Mouse (Mus musculus) heart, embryonic 14.5 days (tissue): ENCODE data around the gene Aldh1l1. TPM values are rescaled to one million over a fixed set of nuclear protein-coding genes. Genes with fewer than 3 reads are reported as not detected.

Experiments used
- ATAC-seq: fragments of 200-750 bp; cut with Nextera tagmentation; 2 replicates; pipeline ENCODE4 v1.8.0; 2017; ENCODE audit warnings: low read depth, moderate TSS enrichment; ENCODE audit not compliant: insufficient number of reproducible peaks, insufficient read depth, low FRiP score
- H3K27ac ChIP-seq, 2 experiments: fragments of 200-500 bp in 1 of 2; fragments of 300-500 bp in 1 of 2; sonication (generic) in 1 of 2; replicated peaks in 1 of 2; 2 replicates each; pipeline ENCODE4 v1.5.1; 2012 to 2014; ENCODE audit warnings: low read depth in 2 of 2, low read length in 2 of 2, control low read depth in 1 of 2, mild to moderate bottlenecking in 1 of 2, mixed read lengths in 1 of 2; ENCODE audit not compliant: control insufficient read depth in 1 of 2, insufficient read depth in 1 of 2
- H3K27me3 ChIP-seq: fragments of 300-500 bp; sonication (generic); 2 replicates; pipeline ENCODE4 v1.6.1; 2014; ENCODE audit warnings: mild to moderate bottlenecking, low read length, control low read depth; ENCODE audit not compliant: control insufficient read depth, insufficient read depth
- H3K36me3 ChIP-seq: fragments of 300-500 bp; sonication (generic); 2 replicates; pipeline ENCODE4 v1.6.1; 2014; ENCODE audit warnings: mild to moderate bottlenecking, control low read depth, low read length, mixed read lengths; ENCODE audit not compliant: control insufficient read depth, insufficient read depth
- H3K4me1 ChIP-seq, 2 experiments: fragments of 200-500 bp in 1 of 2; fragments of 300-500 bp in 1 of 2; sonication (generic) in 1 of 2; 2 replicates each; pipeline ENCODE4 v1.6.1; 2012 to 2014; ENCODE audit warnings: low read length in 2 of 2, control low read depth in 1 of 2, mixed read lengths in 1 of 2; ENCODE audit not compliant: control insufficient read depth in 2 of 2, insufficient read depth in 2 of 2
- H3K4me2 ChIP-seq: fragments of 300-500 bp; sonication (generic); 2 replicates; pipeline ENCODE4 v1.6.1; 2014; ENCODE audit warnings: mild to moderate bottlenecking, low read length
- H3K4me3 ChIP-seq, 2 experiments: fragments of 200-500 bp in 1 of 2; fragments of 300-500 bp in 1 of 2; sonication (generic) in 1 of 2; 2 replicates each; pipeline ENCODE4 v1.5.1; 2012 to 2014; ENCODE audit warnings: low read length in 2 of 2, mild to moderate bottlenecking in 2 of 2, control low read depth in 1 of 2, low read depth in 1 of 2, moderate library complexity in 1 of 2; ENCODE audit not compliant: control insufficient read depth in 1 of 2, insufficient read depth in 1 of 2
- H3K9ac ChIP-seq: fragments of 300-500 bp; sonication (generic); 2 replicates; pipeline ENCODE4 v1.6.1; 2014; ENCODE audit warnings: mild to moderate bottlenecking, low read length
- H3K9me3 ChIP-seq: fragments of 300-500 bp; sonication (generic); 2 replicates; pipeline ENCODE4 v1.6.1; 2016; ENCODE audit warnings: low read length, control low read depth; ENCODE audit not compliant: control insufficient read depth
- WGBS: fragments of 180-500 bp; shearing (Covaris S2); extraction: QIAGEN DNeasy Blood & Tissue Kit; methylation state at CpG from one replicate; pipeline ENCODE4 v1.1.7; 2014; 5-methylcytosine and 5-hydroxymethylcytosine counted together
- polyA plus RNA-seq: library from polyadenylated mRNA; unstranded; fragments of >200 nt; fragmentation: Nextera tagmentation; extraction: Ambion mirVana; gene quantifications from 2 replicates; pipeline ENCODE4 v1.2.1, GENCODE M21; 2014

Gene Aldh1l1
- polyA plus RNA-seq, 1 experiment from 2014 or later: 0.59 TPM

DNA sequence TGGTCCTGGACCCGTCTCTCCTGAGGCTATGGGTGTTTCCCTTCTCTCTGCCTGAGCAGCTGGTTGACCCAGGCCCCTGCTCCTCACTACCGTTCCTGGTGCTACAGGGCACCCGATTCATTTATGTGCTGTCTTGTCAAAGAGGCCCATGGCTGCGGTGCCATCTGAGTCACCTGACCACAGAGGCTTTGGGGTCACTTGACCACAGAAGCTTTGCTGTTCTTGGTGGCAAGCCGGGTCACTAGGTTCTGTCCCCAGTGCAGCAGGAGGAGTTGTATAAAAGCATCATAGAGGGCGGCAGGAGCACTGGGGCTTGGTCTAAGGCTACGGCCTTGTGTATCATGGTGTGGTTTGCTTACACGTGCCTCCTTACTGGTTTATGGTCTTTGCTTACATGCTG is 127.0 kb downstream of the Aldh1l1 start:
- H3K9ac ChIP-seq: no peak overlapping the region
- H3K4me1 ChIP-seq: peaks cover 40 to 46% of the 10 kb centered on the region in 2 experiments
- H3K27ac ChIP-seq: no peak overlapping the region
- H3K36me3 ChIP-seq: peaks cover 6% of the 10 kb centered on the region; the same call in 1 of the 2 replicates
- no peak overlapping the region for H3K4me2 ChIP-seq
- H3K4me3 ChIP-seq: no peak overlapping the region
- H3K9me3 ChIP-seq: no peaks in the 10 kb centered on the region
- ATAC-seq: no peak
- no peaks in the 10 kb centered on the region for H3K27me3 ChIP-seq
- WGBS: 82% methylated on average over 8 of the region's 8 CpGs

GRCm38 (mm10) chr6:90615362-90615761 is 129.1 kb downstream of the Aldh1l1 start:
- H3K27ac ChIP-seq: peak overlapping the region; percentile 85 to 94
- 60% methylated on average over 7 of the region's 7 CpGs for WGBS
- H3K4me2 ChIP-seq: no peak overlapping the region
- H3K36me3 ChIP-seq: peaks cover 6% of the 10 kb centered on the region; the same call in 1 of the 2 replicates
- H3K4me1 ChIP-seq: peaks cover 54 to 56% of the 10 kb centered on the region in 2 experiments
- H3K4me3 ChIP-seq: no peak overlapping the region
- peak overlapping the region; percentile 42 for H3K9ac ChIP-seq
- H3K27me3 ChIP-seq: no peaks in the 10 kb centered on the region
- ATAC-seq: no peak
- no peaks in the 10 kb centered on the region for H3K9me3 ChIP-seq

DNA sequence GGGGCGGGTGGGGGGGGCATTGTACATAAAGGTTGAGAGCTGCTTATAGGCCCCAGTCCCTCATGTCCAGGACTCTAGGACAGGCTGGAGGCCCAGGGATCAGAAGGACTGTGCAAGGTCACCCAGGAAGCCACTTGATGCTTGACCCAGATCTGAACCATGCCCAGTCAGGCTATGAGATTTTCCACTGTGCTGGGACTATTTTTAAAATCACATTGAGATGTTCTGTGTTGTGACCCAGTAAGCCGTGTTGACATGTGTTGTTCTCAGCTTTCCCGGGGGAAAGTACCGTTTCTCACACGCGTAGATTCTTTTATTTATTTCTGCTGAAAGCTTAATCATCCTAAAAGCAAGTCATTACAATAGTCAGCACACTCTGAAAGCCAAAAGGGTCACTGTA is 129.8 kb downstream of the Aldh1l1 start:
- H3K36me3 ChIP-seq: peaks cover 6% of the 10 kb centered on the region; the same call in 1 of the 2 replicates
- H3K9ac ChIP-seq: 0 out of 2 replicates have a peak overlapping the region, but pooled peaks have one; percentile 42
- H3K27me3 ChIP-seq: no peaks in the 10 kb centered on the region
- H3K9me3 ChIP-seq: no peaks in the 10 kb centered on the region
- WGBS: 33% methylated on average over 6 of the region's 6 CpGs
- H3K4me2 ChIP-seq: no peak overlapping the region
- H3K4me1 ChIP-seq: peaks cover 57 to 60% of the 10 kb centered on the region in 2 experiments
- H3K4me3 ChIP-seq: no peak overlapping the region
- peak; percentile 67 for ATAC-seq
- peak overlapping the region; percentile 91 to 94 for H3K27ac ChIP-seq

GRCm38 (mm10) chr6:90616481-90616880 is 130.3 kb downstream of the Aldh1l1 start:
- Histone ChIP-seq H3K36me3 (peaks cover 6% of the 10 kb centered on the region; the same call in 1 of the 2 replicates), H3K4me1 (peaks cover 61 to 64% of the 10 kb centered on the region in 2 experiments), H3K27me3 (no peaks in the 10 kb centered on the region), H3K9me3 (no peaks in the 10 kb centered on the region), H3K4me2 (no peak overlapping the region), H3K4me3 (no peak overlapping the region), H3K9ac (no peak overlapping the region), H3K27ac (peak overlapping the region; percentile 91 to 94)
- ATAC-seq: no peak
- 63% methylated on average over 6 of the region's 6 CpGs for WGBS

GRCm38 (mm10) chr6:90618274-90618673 is 132.0 kb downstream of the Aldh1l1 start:
- no peaks in the 10 kb centered on the region for H3K9me3 ChIP-seq
- no peaks in the 10 kb centered on the region for H3K27me3 ChIP-seq
- H3K4me3 ChIP-seq: no peak overlapping the region
- H3K4me2 ChIP-seq: no peak overlapping the region
- H3K36me3 ChIP-seq: no peaks in the 10 kb centered on the region
- peak overlapping the region; percentile 55; the same call in 1 of the 2 replicates for H3K9ac ChIP-seq
- peak overlapping the region in 1 of 2 experiments; percentile 54; a peak in 2 of 4 replicates for H3K27ac ChIP-seq
- peaks cover 78 to 82% of the 10 kb centered on the region in 2 experiments for H3K4me1 ChIP-seq
- ATAC-seq: no peak
- 52% methylated on average over 4 of the region's 4 CpGs for WGBS

DNA sequence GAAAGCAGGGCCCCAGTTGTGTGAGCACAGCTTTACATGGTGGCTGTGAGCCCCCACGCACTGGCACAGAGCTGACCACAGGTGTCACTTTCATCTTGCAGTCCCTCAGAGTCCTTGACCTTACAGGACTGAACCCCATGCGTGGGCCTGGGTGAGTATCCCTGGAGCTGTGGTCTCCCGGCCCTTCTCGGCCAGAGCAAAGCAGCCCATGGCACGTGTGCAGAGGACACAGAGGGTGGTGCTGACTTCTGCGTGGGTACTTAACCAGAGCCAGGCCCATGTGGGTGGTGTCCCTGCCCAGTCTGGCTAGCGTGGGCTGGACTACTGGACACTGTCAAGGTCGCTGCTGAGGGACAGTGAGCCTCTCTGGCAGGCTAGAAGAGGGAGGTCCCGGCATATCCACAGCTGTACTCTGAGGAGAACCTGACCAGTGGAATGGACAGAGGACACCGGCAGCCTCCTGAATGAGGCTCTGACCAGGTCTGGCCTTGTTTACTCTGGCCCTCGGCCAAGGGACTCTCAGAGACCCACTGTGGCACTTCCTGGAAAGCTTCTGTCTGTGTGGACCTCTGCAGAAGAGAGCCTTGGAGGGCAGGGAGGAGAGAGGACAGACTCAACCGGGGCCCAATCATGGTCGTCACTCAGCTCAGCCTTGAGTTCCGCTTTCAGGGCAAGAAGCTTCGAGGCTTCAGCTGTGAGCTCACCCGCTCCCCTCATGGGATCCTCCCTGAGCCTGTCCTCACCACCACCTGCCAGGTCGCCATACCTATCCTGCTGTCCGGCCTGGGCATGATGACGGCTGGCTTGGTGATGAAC is 132.8 kb downstream of the Aldh1l1 start:
- Histone ChIP-seq H3K9me3 (no peaks in the 10 kb centered on the region), H3K9ac (peak overlapping the region; percentile 55; the same call in 1 of the 2 replicates), H3K4me2 (peak overlapping the region; percentile 38; the same call in 1 of the 2 replicates), H3K36me3 (no peaks in the 10 kb centered on the region), H3K4me1 (peaks cover 78 to 85% of the 10 kb centered on the region in 2 experiments), H3K27me3 (no peaks in the 10 kb centered on the region), H3K4me3 (no peak overlapping the region), H3K27ac (peak overlapping the region; percentile 34 to 54; a peak in 3 of 4 replicates)
- peak; percentile 10; the same call in 1 of the 2 replicates for ATAC-seq
- WGBS: 41% methylated on average over 19 of the region's 19 CpGs

DNA sequence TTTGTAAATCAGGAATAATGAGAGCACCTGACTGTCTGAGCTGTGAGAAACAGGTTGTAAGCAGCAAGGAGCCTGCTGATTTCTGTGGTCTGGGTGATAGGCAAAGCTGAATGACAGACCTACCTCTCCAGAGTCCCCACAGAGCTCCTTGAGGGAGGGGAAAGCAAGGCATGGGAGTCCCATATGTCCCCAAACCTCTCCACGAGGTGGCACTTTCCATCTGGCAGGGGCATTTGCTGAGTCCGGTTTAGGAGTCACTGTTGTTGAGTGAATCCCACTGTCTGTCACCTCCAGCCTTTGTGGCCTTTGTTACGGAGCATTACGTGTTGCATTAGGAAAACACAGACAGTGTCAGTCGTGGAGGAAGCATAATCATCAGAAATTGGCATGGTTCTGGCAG is 133.7 kb downstream of the Aldh1l1 start:
- 0 out of 2 replicates have a peak overlapping the region, but pooled peaks have one; percentile 38 for H3K4me2 ChIP-seq
- H3K36me3 ChIP-seq: no peaks in the 10 kb centered on the region
- H3K27me3 ChIP-seq: no peaks in the 10 kb centered on the region
- peak overlapping the region in 1 of 2 experiments; percentile 54; a peak in 1 of 4 replicates for H3K27ac ChIP-seq
- H3K4me1 ChIP-seq: peaks cover 73 to 76% of the 10 kb centered on the region in 2 experiments
- ATAC-seq: no peak
- WGBS: 80% methylated on average over 5 of the region's 5 CpGs
- H3K9ac ChIP-seq: 0 out of 2 replicates have a peak overlapping the region, but pooled peaks have one; percentile 2
- H3K4me3 ChIP-seq: no peak overlapping the region
- H3K9me3 ChIP-seq: no peaks in the 10 kb centered on the region
